Mouse (Mus musculus) ES-Bruce4 (cell line): Measurements from ENCODE around the gene Bicd2. TPM values are rescaled to one million over a fixed set of nuclear protein-coding genes. Genes with fewer than 3 reads are reported as not detected.

Experiments used
- H3K27ac ChIP-seq: 2 replicates; pipeline ENCODE4 v1.5.1; 2012; ENCODE audit warnings: low read length, inconsistent platforms; ENCODE audit not compliant: insufficient read depth
- H3K27me3 ChIP-seq: 2 replicates; pipeline ENCODE4 v1.6.1; 2012; ENCODE audit warnings: mild to moderate bottlenecking, low read length, inconsistent platforms; ENCODE audit not compliant: control insufficient read depth, poor library complexity, insufficient read depth, severe bottlenecking
- H3K36me3 ChIP-seq: 2 replicates; pipeline ENCODE4 v1.6.1; 2012; ENCODE audit warnings: inconsistent platforms, mild to moderate bottlenecking, low read length, moderate library complexity; ENCODE audit not compliant: control insufficient read depth, poor library complexity, insufficient read depth, severe bottlenecking
- H3K4me1 ChIP-seq: one replicate; pipeline ENCODE4 v1.8.1; 2011; ENCODE audit warnings: low read length; ENCODE audit not compliant: control insufficient read depth, insufficient read depth
- H3K4me3 ChIP-seq: 2 replicates; pipeline ENCODE4 v1.5.1; 2011; ENCODE audit warnings: low read depth, mild to moderate bottlenecking, low read length
- H3K9ac ChIP-seq: 2 replicates; pipeline ENCODE4 v1.6.1; 2012; ENCODE audit warnings: low read depth, mild to moderate bottlenecking, inconsistent platforms; ENCODE audit not compliant: poor library complexity, severe bottlenecking
- H3K9me3 ChIP-seq: replicated peaks from 2 replicates; pipeline ENCODE4 v1.6.1; 2012; ENCODE audit warnings: mild to moderate bottlenecking, low read length, inconsistent platforms; ENCODE audit not compliant: control insufficient read depth, poor library complexity, insufficient read depth, severe bottlenecking
- CTCF ChIP-seq: IDR thresholded peaks from one replicate; pipeline ENCODE4 v1.8.1; 2011; ENCODE audit warnings: low read depth, low read length
- EP300 ChIP-seq: IDR thresholded peaks from 2 replicates; pipeline ENCODE4 v1.6.1; 2011; ENCODE audit warnings: low read depth, low read length; ENCODE audit not compliant: insufficient read depth
- POLR2A ChIP-seq: IDR thresholded peaks from one replicate; pipeline ENCODE4 v1.8.1; 2011; ENCODE audit warnings: low read length; ENCODE audit not compliant: insufficient read depth
- polyA plus RNA-seq: library from polyadenylated mRNA; stranded (reverse); fragments of >200 nt; gene quantifications from 2 replicates; pipeline ENCODE4 v1.2.4, GENCODE M21; 2011; ENCODE audit warnings: low read depth; ENCODE audit not compliant: missing spikeins, insufficient read depth, insufficient read length

Bicd2 gene
- polyA plus RNA-seq, 1 experiment: 16.1 TPM

GRCm38 (mm10) chr13:49322169-49322568 lies 19.2 kb upstream of the Bicd2 start:
- TF ChIP-seq POLR2A: no peak
- no peak for TF ChIP-seq EP300
- no peak for TF ChIP-seq CTCF
- Histone ChIP-seq H3K36me3 (no peaks in the 10 kb centered on the region), H3K27ac (no peak overlapping the region), H3K9ac (no peak overlapping the region), H3K4me3 (no peak overlapping the region), H3K4me1 (no peaks in the 10 kb centered on the region), H3K9me3 (no peaks in the 10 kb centered on the region), H3K27me3 (no peaks in the 10 kb centered on the region)

DNA sequence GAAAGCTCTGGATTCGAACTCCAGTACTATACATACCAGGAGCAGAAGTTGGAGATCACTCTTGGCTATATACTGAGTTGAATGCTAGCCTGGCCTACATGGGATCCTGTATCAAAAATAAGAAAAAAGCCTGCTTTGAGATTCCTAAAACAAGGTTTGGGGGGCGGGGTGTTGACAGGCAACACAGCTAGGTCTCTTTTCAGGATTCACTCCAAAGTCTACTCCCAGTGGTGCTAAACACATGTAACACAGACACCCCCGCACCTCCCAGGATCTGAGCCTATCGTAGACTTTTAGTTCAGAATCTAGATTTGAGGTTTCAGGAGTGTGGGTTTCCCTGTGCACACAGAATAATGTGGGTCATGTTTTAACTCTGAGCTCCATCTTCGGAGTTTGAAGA lies 18.6 kb upstream of the Bicd2 start:
- Histone ChIP-seq H3K9ac (no peak overlapping the region), H3K36me3 (no peaks in the 10 kb centered on the region), H3K27ac (no peak overlapping the region), H3K9me3 (no peaks in the 10 kb centered on the region), H3K4me1 (no peaks in the 10 kb centered on the region), H3K27me3 (no peaks in the 10 kb centered on the region), H3K4me3 (no peak overlapping the region)
- TF ChIP-seq POLR2A: no peak
- no peak for TF ChIP-seq EP300
- no peak for TF ChIP-seq CTCF

- no peaks in the 10 kb centered on the region for H3K27me3 ChIP-seq
- no peaks in the 10 kb centered on the region for H3K4me1 ChIP-seq
- H3K36me3 ChIP-seq: no peaks in the 10 kb centered on the region
- no peaks in the 10 kb centered on the region for H3K9me3 ChIP-seq
- TF ChIP-seq EP300: no peak
- no peak for TF ChIP-seq POLR2A
- TF ChIP-seq CTCF: no peak
- H3K4me3 ChIP-seq: no peak overlapping the region
- no peak overlapping the region for H3K9ac ChIP-seq
- no peak overlapping the region for H3K27ac ChIP-seq
These were observed 16.5 kb upstream of the Bicd2 start for GRCm38 (mm10) chr13:49324871-49325270.

GRCm38 (mm10) chr13:49326246-49327206 lies 14.9 kb upstream of the Bicd2 start:
- Histone ChIP-seq H3K9ac (no peak overlapping the region), H3K4me3 (no peak overlapping the region), H3K9me3 (no peaks in the 10 kb centered on the region), H3K36me3 (no peaks in the 10 kb centered on the region), H3K27ac (no peak overlapping the region), H3K27me3 (no peaks in the 10 kb centered on the region), H3K4me1 (no peaks in the 10 kb centered on the region)
- TF ChIP-seq EP300: no peak
- TF ChIP-seq CTCF: no peak
- no peak for TF ChIP-seq POLR2A

GRCm38 (mm10) chr13:49328101-49328500 lies 13.3 kb upstream of the Bicd2 start:
- H3K27me3 ChIP-seq: no peaks in the 10 kb centered on the region
- TF ChIP-seq POLR2A (no peak), CTCF (no peak), EP300 (no peak)
- H3K27ac ChIP-seq: no peak overlapping the region
- no peaks in the 10 kb centered on the region for H3K4me1 ChIP-seq
- H3K9me3 ChIP-seq: no peaks in the 10 kb centered on the region
- no peak overlapping the region for H3K9ac ChIP-seq
- H3K4me3 ChIP-seq: no peak overlapping the region
- no peaks in the 10 kb centered on the region for H3K36me3 ChIP-seq

GRCm38 (mm10) chr13:49333250-49333649 lies 8.1 kb upstream of the Bicd2 start:
- H3K27me3 ChIP-seq: no peaks in the 10 kb centered on the region

More at GRCm38 (mm10) chr13:49333250-49333649, 8.1 kb upstream of the Bicd2 start:
- Histone ChIP-seq H3K36me3 (no peaks in the 10 kb centered on the region), H3K4me3 (no peak overlapping the region), H3K27ac (no peak overlapping the region), H3K4me1 (no peaks in the 10 kb centered on the region), H3K9me3 (no peaks in the 10 kb centered on the region), H3K9ac (no peak overlapping the region)
- TF ChIP-seq POLR2A (no peak), CTCF (no peak), EP300 (no peak)
